Mouse (Mus musculus) embryonic fibroblast, embryonic 13.5 days (primary cell): ENCODE measurements around the gene Il24.

Experiments used
- CTCF ChIP-seq: IDR thresholded peaks from 2 replicates; pipeline ENCODE4 v1.5.1; 2011; ENCODE audit warnings: mild to moderate bottlenecking, control low read depth, low read length, moderate library complexity, borderline replicate concordance; ENCODE audit not compliant: insufficient read depth
- POLR2A ChIP-seq: IDR thresholded peaks from 2 replicates; pipeline ENCODE4 v1.6.1; 2011; ENCODE audit warnings: low read depth, mild to moderate bottlenecking, control low read depth, low read length, moderate library complexity

DNA sequence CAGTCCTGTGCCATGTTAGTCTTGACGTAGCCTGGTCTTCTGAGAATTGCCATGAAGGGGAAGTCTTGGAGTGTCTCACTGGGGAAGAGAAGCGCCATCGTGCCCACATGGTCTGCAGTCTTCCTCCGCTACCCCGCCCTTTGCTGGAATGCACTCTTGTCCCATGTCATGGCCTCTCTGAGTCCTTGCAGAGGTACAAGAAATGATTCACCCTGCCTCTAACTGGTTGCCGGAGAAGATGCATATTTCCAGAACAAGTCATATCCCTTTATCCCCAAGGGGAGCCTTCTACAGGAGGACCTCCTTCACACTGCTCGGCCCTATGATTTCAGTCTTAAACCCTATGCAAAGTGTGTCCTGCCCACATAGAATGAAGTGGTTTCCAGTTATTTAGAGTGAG, 7.3 kb downstream of the Il24 start:
- no peak for TF ChIP-seq POLR2A
- no peak for TF ChIP-seq CTCF
